In genomic region chr4:115097146-115097496, GRCm38 (mm10) we compare ENCODE assay signal across 8 mouse cellular contexts. TPM values are rescaled to one million over a fixed set of nuclear protein-coding genes. Genes with fewer than 3 reads are reported as not detected.
DNase-seq lines count a peak whose midpoint lies in the region; ATAC-seq and TF ChIP-seq lines count a peak whose summit lies in the region.

No protein-coding gene starts in this region.

- ATAC-seq in heart, embryonic 16.5 days (replicated peaks; ENCODE audit: extremely low read depth, insufficient read depth, low FRiP score), result no peak
- ATAC-seq in midbrain, embryonic 11.5 days (ENCODE audit: low FRiP score), result peak; percentile 14; the same call in 1 of the 2 replicates

- no peaks in the 10 kb centered on the region for H3K36me3 ChIP-seq in heart, embryonic 16.5 days (ENCODE audit: control insufficient read depth, insufficient read depth)
- H3K36me3 ChIP-seq in limb, embryonic 10.5 days, result no peaks in the 10 kb centered on the region
- H3K36me3 ChIP-seq in midbrain, embryonic 11.5 days (ENCODE audit: control insufficient read depth, insufficient read depth, low read length), result no peaks in the 10 kb centered on the region

- no peak overlapping the region for H3K27ac ChIP-seq in heart, embryonic 16.5 days (ENCODE audit: low read length)
- H3K27ac ChIP-seq in limb, embryonic 10.5 days, result peak overlapping the region; percentile 42; the same call in 1 of the 2 replicates
- no peak overlapping the region for H3K27ac ChIP-seq in midbrain, embryonic 11.5 days (ENCODE audit: low read depth, low read length)

- H3K27me3 ChIP-seq in heart, embryonic 16.5 days (ENCODE audit: control insufficient read depth, insufficient read depth, low read length), result peaks cover 8% of the 10 kb centered on the region
- peaks cover 72% of the 10 kb centered on the region for H3K27me3 ChIP-seq in limb, embryonic 10.5 days (ENCODE audit: low read depth, poor library complexity, severe bottlenecking)
- H3K27me3 ChIP-seq in midbrain, embryonic 11.5 days (ENCODE audit: control insufficient read depth, insufficient read depth, low read length), result peaks cover 15% of the 10 kb centered on the region

- no peak for TF ChIP-seq POLR2A in brain, embryonic 14.5 days (IDR thresholded peaks at IDR 0.05; ENCODE audit: borderline replicate concordance, extremely low read depth, insufficient read depth, insufficient read length, poor library complexity, severe bottlenecking)

- H3K9ac ChIP-seq in heart, embryonic 16.5 days (ENCODE audit: low read length), result no peak overlapping the region
- H3K9ac ChIP-seq in midbrain, embryonic 11.5 days (ENCODE audit: low read length), result no peak overlapping the region

- peak overlapping the region; percentile 84 for H3K4me2 ChIP-seq in heart, embryonic 16.5 days (ENCODE audit: low read depth, low read length)
- H3K4me2 ChIP-seq in midbrain, embryonic 11.5 days, result peak overlapping the region; percentile 14

- 1% methylated on average over 6 of the region's 6 CpGs for WGBS in heart, embryonic 16.5 days
- under 1% methylated on average over 6 of the region's 6 CpGs for WGBS in limb, embryonic 10.5 days
- under 1% methylated on average over 6 of the region's 6 CpGs for WGBS in midbrain, embryonic 11.5 days

- DNase-seq in cerebellum, postnatal 14 days, result peak; percentile 50 to 62
- no peak for DNase-seq in cerebellum, adult 8-10 months
- DNase-seq in brain, embryonic 14.5 days (ENCODE audit: low read depth), result peak; percentile 45
- peak; percentile 54 for DNase-seq in limb, embryonic 10.5 days (ENCODE audit: low spot score)
- peak; percentile 92 for DNase-seq in midbrain, embryonic 11.5 days (ENCODE audit: low spot score, missing footprints)
- DNase-seq in ovary, postnatal 10 days (ENCODE audit: low spot score), result no peak
- no peak for DNase-seq in layer of hippocampus, postnatal 14 days (ENCODE audit: low spot score in 2 of 2)

- peaks cover 14% of the 10 kb centered on the region for H3K4me1 ChIP-seq in heart, embryonic 16.5 days (ENCODE audit: control insufficient read depth, insufficient read depth, low read length)
- peaks cover 18% of the 10 kb centered on the region for H3K4me1 ChIP-seq in limb, embryonic 10.5 days
- peaks cover 6% of the 10 kb centered on the region for H3K4me1 ChIP-seq in midbrain, embryonic 11.5 days (ENCODE audit: control insufficient read depth, insufficient read depth, low read length)

- peak; percentile 71 for TF ChIP-seq CTCF in brain, embryonic 14.5 days (IDR thresholded peaks at IDR 0.05; ENCODE audit: borderline replicate concordance, extremely low read depth, insufficient read depth, insufficient read length)

- peak overlapping the region; percentile 17; the same call in 1 of the 2 replicates for H3K4me3 ChIP-seq in heart, embryonic 16.5 days (ENCODE audit: low read length)
- peak overlapping the region; percentile 30; the same call in 1 of the 2 replicates for H3K4me3 ChIP-seq in limb, embryonic 10.5 days
- no peak overlapping the region for H3K4me3 ChIP-seq in midbrain, embryonic 11.5 days (ENCODE audit: low read depth, low read length)

- H3K9me3 ChIP-seq in heart, embryonic 16.5 days (replicated peaks; ENCODE audit: control insufficient read depth, low read length), result no peaks in the 10 kb centered on the region
- H3K9me3 ChIP-seq in limb, embryonic 10.5 days (replicated peaks), result no peaks in the 10 kb centered on the region
- H3K9me3 ChIP-seq in midbrain, embryonic 11.5 days (ENCODE audit: control insufficient read depth, low read length), result no peaks in the 10 kb centered on the region

RNA-seq across cellular contexts. Expression of gene Pdzk1ip1, which starts 8.6 kb away (rescaled TPM):
- polyA plus RNA-seq in brain, embryonic 14.5 days (2012; rRNA removed), result 3.4 and 3.9 TPM in 2 replicates
- polyA plus RNA-seq in heart, embryonic 16.5 days (2015; fragmentation: Nextera tagmentation; extraction: Ambion mirVana), result 1.7 and 4.2 TPM in 2 replicates
- polyA plus RNA-seq in limb, embryonic 10.5 days (2016; fragmentation: Nextera tagmentation; extraction: Ambion mirVana), result 6.8 and 9.0 TPM in 2 replicates
- 14.6 and 16.6 TPM in 2 replicates for polyA plus RNA-seq in midbrain, embryonic 11.5 days (2014; fragmentation: Nextera tagmentation; extraction: Ambion mirVana)
- under 1 TPM in 1 of 2 experiments, not detected in 1; 0.78 TPM for total RNA-seq in layer of hippocampus, postnatal 14 days (2021)

RNA-seq across cellular contexts. Expression of gene Cyp4x1, which starts 37.0 kb away (rescaled TPM):
- 4.7 and 7.4 TPM in 2 replicates for polyA plus RNA-seq in brain, embryonic 14.5 days (2012; rRNA removed)
- polyA plus RNA-seq in heart, embryonic 16.5 days (2015; fragmentation: Nextera tagmentation; extraction: Ambion mirVana), result not detected in 2 replicates
- 0.04 and 0.06 TPM in 2 replicates for polyA plus RNA-seq in limb, embryonic 10.5 days (2016; fragmentation: Nextera tagmentation; extraction: Ambion mirVana)
- polyA plus RNA-seq in midbrain, embryonic 11.5 days (2014; fragmentation: Nextera tagmentation; extraction: Ambion mirVana), result 0.90 and 1.4 TPM in 2 replicates
- total RNA-seq in layer of hippocampus, postnatal 14 days (2021), result 1 to 10 TPM; 8.5 to 9.7 TPM

RNA-seq across cellular contexts. Expression of gene Tal1, which starts 40.9 kb away (rescaled TPM):
- 20.7 and 29.7 TPM in 2 replicates for polyA plus RNA-seq in brain, embryonic 14.5 days (2012; rRNA removed)
- polyA plus RNA-seq in heart, embryonic 16.5 days (2015; fragmentation: Nextera tagmentation; extraction: Ambion mirVana), result 0.89 and 1.3 TPM in 2 replicates
- polyA plus RNA-seq in limb, embryonic 10.5 days (2016; fragmentation: Nextera tagmentation; extraction: Ambion mirVana), result 1.7 TPM in 2 replicates
- polyA plus RNA-seq in midbrain, embryonic 11.5 days (2014; fragmentation: Nextera tagmentation; extraction: Ambion mirVana), result 18.4 and 19.8 TPM in 2 replicates
- total RNA-seq in layer of hippocampus, postnatal 14 days (2021), result 1 to 10 TPM; 2.3 to 2.4 TPM

Comparison
In these comparisons a context has a peak if more than half of its experiments do, and no peak if none do; other contexts are left out.
1. DNase-seq: peak in cerebellum, postnatal 14 days (2 of 2), brain, embryonic 14.5 days (single experiment), limb, embryonic 10.5 days (single experiment) and midbrain, embryonic 11.5 days (single experiment); none in cerebellum, adult 8-10 months (single experiment), ovary, postnatal 10 days (single experiment) and layer of hippocampus, postnatal 14 days (0 of 2).